ENCODE assay signal across 12 mouse cellular contexts in genomic region chr7:83598997-83599912, GRCm38 (mm10). TPM values are rescaled to one million over a fixed set of nuclear protein-coding genes. Genes with fewer than 3 reads are reported as not detected.
DNase-seq lines count a peak whose midpoint lies in the region; ATAC-seq and TF ChIP-seq lines count a peak whose summit lies in the region.
"Had no signal": no experiment of that assay in that cellular context is flagged by ENCODE, and none has a peak within 500 bp of the region (broad histone marks: within the 10 kb centered on the region; RNA-seq: fewer than 3 reads in every experiment).

No protein-coding gene starts in this region.

- TF ChIP-seq EP300 in CH12.LX (IDR thresholded peaks at IDR 0.05; ENCODE audit: low read length): no peak

- TF ChIP-seq CTCF in CH12.LX (conservative IDR thresholded peaks at IDR 0.05 in 1 of 2, IDR thresholded peaks at IDR 0.05 in 1 of 2; ENCODE audit: low read depth in 2 of 2, low read length in 2 of 2): 0 out of 4 replicates have a peak, but pooled peaks of 1 of the 2 experiments have one; percentile 13
- peak; percentile 30; the same call in 1 of the 2 replicates for TF ChIP-seq CTCF in intestine, postnatal 0 days (IDR thresholded peaks at IDR 0.05; ENCODE audit: low read depth)

- ATAC-seq in liver, embryonic 12.5 days: no peak
- ATAC-seq in intestine, postnatal 0 days: peak; percentile 78
- peak; percentile 71 for ATAC-seq in megakaryocyte progenitor cell, adult 5-6 weeks (replicated peaks; ENCODE audit: poor library complexity)
- no peak for ATAC-seq in kidney, embryonic 15.5 days (replicated peaks; ENCODE audit: low FRiP score)

- dilution Hi-C loops in CH12.LX (cut with MboI; ENCODE audit: extremely low pct_ligation_motif_present, extremely low pct_unique_long_range_greater_than_20kb, low sequenced_read_pairs): no loop called here

- no peak overlapping the region for H3K27ac ChIP-seq in liver, embryonic 12.5 days
- peak overlapping the region; percentile 80 for H3K27ac ChIP-seq in CH12.LX (ENCODE audit: insufficient read depth, low read depth)
- H3K27ac ChIP-seq in intestine, postnatal 0 days (ENCODE audit: low read depth, low read length): no peak overlapping the region
- H3K27ac ChIP-seq in kidney, embryonic 15.5 days: no peak overlapping the region
- H3K27ac ChIP-seq: hindbrain, embryonic 10.5 days; limb, embryonic 12.5 days had no signal

- WGBS in liver, embryonic 12.5 days (ENCODE audit: insufficient replicate concordance): 57% methylated on average over 13 of the region's 13 CpGs
- 46% methylated on average over 13 of the region's 13 CpGs for WGBS in intestine, postnatal 0 days
- 88% methylated on average over 13 of the region's 13 CpGs for WGBS in kidney, embryonic 15.5 days

- no peak overlapping the region for H3K4me2 ChIP-seq in liver, embryonic 12.5 days
- H3K4me2 ChIP-seq in CH12.LX (ENCODE audit: insufficient read depth, low read depth, poor library complexity, severe bottlenecking): peak overlapping the region; percentile 62
- H3K4me2 ChIP-seq in intestine, postnatal 0 days (replicated peaks; ENCODE audit: low read depth): no peak overlapping the region
- no peak overlapping the region for H3K4me2 ChIP-seq in kidney, embryonic 15.5 days
- H3K4me2 ChIP-seq: limb, embryonic 12.5 days had no signal

- H3K36me3 ChIP-seq in liver, embryonic 12.5 days: no peaks in the 10 kb centered on the region
- peaks cover 0 to 25% of the 10 kb centered on the region in 2 experiments for H3K36me3 ChIP-seq in CH12.LX (replicated peaks in 1 of 2; ENCODE audit: control insufficient read depth in 1 of 2, insufficient read depth in 1 of 2, low read length in 1 of 2)
- no peaks in the 10 kb centered on the region for H3K36me3 ChIP-seq in intestine, postnatal 0 days (ENCODE audit: control insufficient read depth, insufficient read depth)
- H3K36me3 ChIP-seq in kidney, embryonic 15.5 days: no peaks in the 10 kb centered on the region
- H3K36me3 ChIP-seq: G1E; hindbrain, embryonic 10.5 days; limb, embryonic 12.5 days had no signal

- no peaks in the 10 kb centered on the region for H3K27me3 ChIP-seq in liver, embryonic 12.5 days (replicated peaks)
- H3K27me3 ChIP-seq in CH12.LX (replicated peaks): no peaks in the 10 kb centered on the region
- H3K27me3 ChIP-seq in intestine, postnatal 0 days (replicated peaks; ENCODE audit: control insufficient read depth, insufficient read depth, low read length): no peaks in the 10 kb centered on the region
- H3K27me3 ChIP-seq in kidney, embryonic 15.5 days: no peaks in the 10 kb centered on the region
- H3K27me3 ChIP-seq: limb, embryonic 12.5 days had no signal

- H3K9me3 ChIP-seq in liver, embryonic 12.5 days (replicated peaks): no peaks in the 10 kb centered on the region
- no peaks in the 10 kb centered on the region for H3K9me3 ChIP-seq in CH12.LX (replicated peaks; ENCODE audit: low read length)
- no peaks in the 10 kb centered on the region for H3K9me3 ChIP-seq in intestine, postnatal 0 days (ENCODE audit: control insufficient read depth)
- H3K9me3 ChIP-seq in kidney, embryonic 15.5 days (replicated peaks): no peaks in the 10 kb centered on the region
- H3K9me3 ChIP-seq: G1E; hindbrain, embryonic 10.5 days; limb, embryonic 12.5 days had no signal

- H3K4me3 ChIP-seq in liver, embryonic 12.5 days: no peak overlapping the region
- peak overlapping the region; percentile 10 to 45 (median 42) for H3K4me3 ChIP-seq in CH12.LX (replicated peaks in 1 of 3; ENCODE audit: low read depth in 2 of 3, low read length in 2 of 3, poor library complexity in 1 of 3)
- no peak overlapping the region for H3K4me3 ChIP-seq in intestine, postnatal 0 days (ENCODE audit: low read depth, low read length)
- H3K4me3 ChIP-seq in kidney, embryonic 15.5 days (replicated peaks): no peak overlapping the region
- H3K4me3 ChIP-seq: hindbrain, embryonic 10.5 days; limb, embryonic 12.5 days; megakaryocyte, embryonic 14.5 days had no signal

- in situ Hi-C loops in CH12.LX (cut with MboI; ENCODE audit: low pct_ligation_motif_present, low pct_unique_long_range_greater_than_20kb, low sequenced_read_pairs): no loop called here

- H3K9ac ChIP-seq in liver, embryonic 12.5 days: no peak overlapping the region
- peak overlapping the region; percentile 49 for H3K9ac ChIP-seq in CH12.LX (ENCODE audit: insufficient read depth, low read depth)
- no peak overlapping the region for H3K9ac ChIP-seq in intestine, postnatal 0 days (ENCODE audit: low read depth, low read length)
- no peak overlapping the region for H3K9ac ChIP-seq in kidney, embryonic 15.5 days
- H3K9ac ChIP-seq: limb, embryonic 12.5 days had no signal

- TF ChIP-seq POLR2A in CH12.LX (IDR thresholded peaks at IDR 0.05; ENCODE audit: low read depth, low read length): no peak; the same call in 1 of the 2 replicates

- DNase-seq in liver: peak; percentile 16
- peak; percentile 86 for DNase-seq in CH12.LX (ENCODE audit: extremely low read depth)
- no peak for DNase-seq in gastrocnemius, adult 8-10 months (ENCODE audit: low spot score in 2 of 2)
- no peak for DNase-seq in spleen, postnatal 14 days (ENCODE audit: low spot score in 2 of 2)

- TF ChIP-seq RAD21 in CH12.LX (IDR thresholded peaks at IDR 0.05; ENCODE audit: low read depth, low read length): no peak

- H3K4me1 ChIP-seq in liver, embryonic 12.5 days: peaks cover 13% of the 10 kb centered on the region
- H3K4me1 ChIP-seq in CH12.LX (ENCODE audit: control insufficient read depth in 1 of 2, insufficient read depth in 2 of 2): peaks cover 28 to 58% of the 10 kb centered on the region in 2 experiments
- 0 out of 2 replicates have a peak, but pooled peaks cover 8% of the 10 kb centered on the region for H3K4me1 ChIP-seq in intestine, postnatal 0 days (replicated peaks; ENCODE audit: control insufficient read depth, insufficient read depth, low read length)
- H3K4me1 ChIP-seq in kidney, embryonic 15.5 days: no peaks in the 10 kb centered on the region
- H3K4me1 ChIP-seq: hindbrain, embryonic 10.5 days; megakaryocyte, embryonic 14.5 days had no signal

- H3K79me2 ChIP-seq in CH12.LX (replicated peaks; ENCODE audit: control insufficient read depth, extremely low read depth, insufficient read depth, poor library complexity, severe bottlenecking): no peaks in the 10 kb centered on the region

TF ChIP-seq in CH12.LX, 34 proteins besides CTCF, POLR2A, EP300 and RAD21:
- TF ChIP-seq TBP (conservative IDR thresholded peaks at IDR 0.05; ENCODE audit: low read depth, low read length): 0 out of 2 replicates have a peak, but pooled peaks have one; percentile 51
- TF ChIP-seq USF1 (IDR thresholded peaks at IDR 0.05; ENCODE audit: low read depth, low read length): peak; percentile 51
- TF ChIP-seq PAX5 (IDR thresholded peaks at IDR 0.05; ENCODE audit: low read length): no peak
- TF ChIP-seq MYC (IDR thresholded peaks at IDR 0.05; ENCODE audit: low read depth, low read length): 0 out of 2 replicates have a peak, but pooled peaks have one; percentile 24
- TF ChIP-seq MAX (IDR thresholded peaks at IDR 0.05; ENCODE audit: low read length): peak; percentile 30; the same call in 1 of the 2 replicates
- peak; percentile 67; the same call in 1 of the 2 replicates for TF ChIP-seq MAFK (IDR thresholded peaks at IDR 0.05; ENCODE audit: insufficient replicate concordance, low read length)
- TF ChIP-seq BHLHE40 (IDR thresholded peaks at IDR 0.05; ENCODE audit: low read depth, low read length): peak; percentile 31; the same call in 1 of the 2 replicates
- 0 out of 2 replicates have a peak, but pooled peaks have one; percentile 6 for TF ChIP-seq MXI1 (IDR thresholded peaks at IDR 0.05; ENCODE audit: low read depth, low read length)
- TF ChIP-seq USF2 (conservative IDR thresholded peaks at IDR 0.05; ENCODE audit: low read depth, low read length): peak; percentile 40
- no peak for TF ChIP-seq MEF2A (IDR thresholded peaks at IDR 0.05; ENCODE audit: borderline replicate concordance, low read depth, low read length)
- TF ChIP-seq MAZ (IDR thresholded peaks at IDR 0.05; ENCODE audit: low read depth, low read length): no peak
- no peak for TF ChIP-seq SMC3 (IDR thresholded peaks at IDR 0.05; ENCODE audit: low read depth, low read length)
- peak; percentile 19; the same call in 1 of the 2 replicates for TF ChIP-seq ETS1 (conservative IDR thresholded peaks at IDR 0.05; ENCODE audit: low read depth, low read length)
- TF ChIP-seq UBTF (IDR thresholded peaks at IDR 0.05; ENCODE audit: low read depth, low read length): no peak
- peak; percentile 43; the same call in 1 of the 2 replicates for TF ChIP-seq SIN3A (IDR thresholded peaks at IDR 0.05; ENCODE audit: low read length)

RNA-seq across cellular contexts. Expression of gene Tmc3, which starts 14.5 kb away (rescaled TPM):
- polyA plus RNA-seq in liver, embryonic 12.5 days (2016; fragmentation: Nextera tagmentation; extraction: Ambion mirVana): 0.23 and 0.46 TPM in 2 replicates
- total RNA-seq in CH12.LX (2012; rRNA removed) (1.3 and 2.2 TPM in 2 replicates), CH12.LX (2014; rRNA removed) (1.2 and 1.3 TPM in 2 replicates)
- 2.3 and 3.0 TPM in 2 replicates for polyA plus RNA-seq in CH12.LX (2012; ENCODE audit: insufficient read length, low read depth)
- 1.1 and 1.4 TPM in 2 replicates for polyA plus RNA-seq in intestine, postnatal 0 days (2015; fragmentation: Nextera tagmentation; extraction: Ambion mirVana)
- total RNA-seq in megakaryocyte progenitor cell, adult 5-6 weeks (2015): 0.64 TPM in 1 of 2 replicates, not detected in the other
- 0.17 TPM in 1 of 2 replicates, not detected in the other for total RNA-seq in megakaryocyte progenitor cell, adult 5-6 weeks (2017)
- total RNA-seq in gastrocnemius, adult 8-10 months (2022): not detected
- polyA plus RNA-seq in kidney, embryonic 15.5 days (2015; fragmentation: Nextera tagmentation; extraction: Ambion mirVana): 1.6 TPM in 2 replicates
- polyA plus RNA-seq: G1E had no signal

RNA-seq across cellular contexts. Expression of gene Stard5, which starts 32.5 kb away (rescaled TPM):
- polyA plus RNA-seq in liver, embryonic 12.5 days (2016; fragmentation: Nextera tagmentation; extraction: Ambion mirVana): 7.6 and 7.9 TPM in 2 replicates
- total RNA-seq in CH12.LX (2012; rRNA removed): 37.6 and 44.9 TPM in 2 replicates
- total RNA-seq in CH12.LX (2014; rRNA removed): 30.1 and 31.7 TPM in 2 replicates
- 33.1 and 39.2 TPM in 2 replicates for polyA plus RNA-seq in CH12.LX (2012; ENCODE audit: insufficient read length, low read depth)
- polyA plus RNA-seq in intestine, postnatal 0 days (2015; fragmentation: Nextera tagmentation; extraction: Ambion mirVana): 67.6 and 73.2 TPM in 2 replicates
- 9.4 and 11.3 TPM in 2 replicates for total RNA-seq in megakaryocyte progenitor cell, adult 5-6 weeks (2015)
- 10.0 and 11.0 TPM in 2 replicates for total RNA-seq in megakaryocyte progenitor cell, adult 5-6 weeks (2017)
- total RNA-seq in gastrocnemius, adult 8-10 months (2022): 1 to 10 TPM; 1.7 to 3.7 (median 2.7) TPM
- polyA plus RNA-seq in kidney, embryonic 15.5 days (2015; fragmentation: Nextera tagmentation; extraction: Ambion mirVana): 24.3 and 27.0 TPM in 2 replicates

Comparison
In these comparisons a context has a peak if more than half of its experiments do, and no peak if none do; other contexts are left out.
1. DNase-seq: peak in liver (single experiment) and CH12.LX (single experiment); none in gastrocnemius, adult 8-10 months (0 of 2) and spleen, postnatal 14 days (0 of 2).
2. ATAC-seq: peak in intestine, postnatal 0 days (single experiment) and megakaryocyte progenitor cell, adult 5-6 weeks (single experiment); none in liver, embryonic 12.5 days (single experiment) and kidney, embryonic 15.5 days (single experiment).
3. H3K4me3 ChIP-seq: peak in CH12.LX (3 of 3); none in liver, embryonic 12.5 days (single experiment), intestine, postnatal 0 days (single experiment) and kidney, embryonic 15.5 days (single experiment).